Mouse (Mus musculus) bone marrow, adult 2 months (tissue): ENCODE results near the gene Exoc6. TPM values are rescaled to one million over a fixed set of nuclear protein-coding genes. Genes with fewer than 3 reads are reported as not detected.
"Not testable (repeated sequence)": the region's sequence is repeated elsewhere in the genome, so short reads cannot be mapped to it uniquely, and the experiment has no call there.

ENCODE experiments used
- H3K27ac ChIP-seq: fragments of 200-500 bp; 2 replicates; pipeline ENCODE4 v1.5.1; 2012; ENCODE audit warnings: low read depth, mild to moderate bottlenecking, control low read depth, inconsistent platforms, low read length; ENCODE audit not compliant: control insufficient read depth, poor library complexity, insufficient read depth
- H3K4me1 ChIP-seq: fragments of 200-500 bp; 2 replicates; pipeline ENCODE4 v1.6.1; 2011; ENCODE audit warnings: low read length; ENCODE audit not compliant: control insufficient read depth, insufficient read depth
- H3K4me3 ChIP-seq: fragments of 200-500 bp; replicated peaks from 2 replicates; pipeline ENCODE3; 2011; ENCODE audit warnings: mild to moderate bottlenecking, low read depth, low read length, control low read depth; ENCODE audit not compliant: control insufficient read depth
- CTCF ChIP-seq: fragments of 200-500 bp; IDR thresholded peaks from 2 replicates; pipeline ENCODE4 v1.5.1; 2011; ENCODE audit warnings: low read length, control low read depth; ENCODE audit not compliant: control insufficient read depth, insufficient read depth
- POLR2A ChIP-seq: fragments of 200-500 bp; IDR thresholded peaks from 2 replicates; pipeline ENCODE4 v1.6.1; 2011; ENCODE audit warnings: low read depth, mild to moderate bottlenecking, control low read depth, low read length, borderline replicate concordance; ENCODE audit not compliant: control insufficient read depth
- WGBS: fragments of 180-500 bp; shearing (Covaris S2); methylation state at CpG from one replicate; pipeline ENCODE4 v1.1.7; 2018; 5-methylcytosine and 5-hydroxymethylcytosine counted together
- polyA plus RNA-seq: library from polyadenylated mRNA; stranded (reverse); fragments of >200 nt; gene quantifications from 2 replicates; pipeline ENCODE4 v1.2.4, GENCODE M21; 2011; ENCODE audit warnings: low replicate concordance; ENCODE audit not compliant: missing spikeins, insufficient read depth, insufficient read length

The Exoc6 gene
- polyA plus RNA-seq, 1 experiment: 27.8 TPM

- H3K4me1 ChIP-seq: no peaks in the 10 kb centered on the region; the same call in 1 of the 2 replicates
- WGBS: 62% methylated on average over 18 of the region's 18 CpGs
- no peak for TF ChIP-seq CTCF
- no peak for TF ChIP-seq POLR2A
- H3K27ac ChIP-seq: no peak overlapping the region; the same call in 1 of the 2 replicates
- no peak overlapping the region for H3K4me3 ChIP-seq
Observed at GRCm38 (mm10) chr19:37520740-37521433, 29.3 kb upstream of the Exoc6 start.

- Histone ChIP-seq H3K4me3 (no peak overlapping the region), H3K4me1 (no peaks in the 10 kb centered on the region; the same call in 1 of the 2 replicates), H3K27ac (no peak overlapping the region)
- no peak for TF ChIP-seq POLR2A
- no peak for TF ChIP-seq CTCF
- 83% methylated on average over 2 of the region's 2 CpGs for WGBS
Observed at GRCm38 (mm10) chr19:37521434-37521781, 28.8 kb upstream of the Exoc6 start.

- Histone ChIP-seq H3K4me1 (no peaks in the 10 kb centered on the region; the same call in 1 of the 2 replicates), H3K27ac (no peak overlapping the region; the same call in 1 of the 2 replicates), H3K4me3 (peak overlapping the region; percentile 8)
- TF ChIP-seq POLR2A: no peak
- TF ChIP-seq CTCF: no peak
- 3% methylated on average over 15 of the region's 15 CpGs for WGBS
Observed at GRCm38 (mm10) chr19:37523280-37524062, 26.7 kb upstream of the Exoc6 start.

DNA sequence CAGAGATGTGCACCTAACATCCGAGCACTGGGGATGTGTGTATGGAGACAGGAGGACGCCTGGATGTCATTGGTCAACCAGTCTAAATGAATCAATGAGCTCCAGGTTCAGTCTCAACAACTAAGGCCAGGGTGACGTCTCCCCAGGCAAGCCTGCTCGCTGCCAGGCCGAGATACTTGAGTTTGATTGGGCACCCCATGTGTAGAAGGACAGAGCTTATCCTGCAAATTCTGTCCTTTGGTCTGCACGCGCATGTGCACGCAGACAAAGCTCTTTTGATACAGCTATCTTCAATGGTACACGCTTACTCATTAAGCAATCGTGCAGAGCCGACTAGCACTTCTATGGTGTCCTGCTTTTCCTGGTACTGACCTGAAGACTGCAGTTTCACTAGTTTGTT lies 24.3 kb upstream of the Exoc6 start:
- TF ChIP-seq CTCF (no peak), POLR2A (no peak)
- no peaks in the 10 kb centered on the region; the same call in 1 of the 2 replicates for H3K4me1 ChIP-seq
- H3K27ac ChIP-seq: no peak overlapping the region
- no peak overlapping the region for H3K4me3 ChIP-seq
- 85% methylated on average over 11 of the region's 11 CpGs for WGBS

- H3K27ac ChIP-seq: no peak overlapping the region
- WGBS: 59% methylated on average over 8 of the region's 8 CpGs
- no peaks in the 10 kb centered on the region; the same call in 1 of the 2 replicates for H3K4me1 ChIP-seq
- TF ChIP-seq POLR2A: no peak
- no peak for TF ChIP-seq CTCF
- H3K4me3 ChIP-seq: no peak overlapping the region
Observed at GRCm38 (mm10) chr19:37526768-37527167, 23.4 kb upstream of the Exoc6 start.

DNA sequence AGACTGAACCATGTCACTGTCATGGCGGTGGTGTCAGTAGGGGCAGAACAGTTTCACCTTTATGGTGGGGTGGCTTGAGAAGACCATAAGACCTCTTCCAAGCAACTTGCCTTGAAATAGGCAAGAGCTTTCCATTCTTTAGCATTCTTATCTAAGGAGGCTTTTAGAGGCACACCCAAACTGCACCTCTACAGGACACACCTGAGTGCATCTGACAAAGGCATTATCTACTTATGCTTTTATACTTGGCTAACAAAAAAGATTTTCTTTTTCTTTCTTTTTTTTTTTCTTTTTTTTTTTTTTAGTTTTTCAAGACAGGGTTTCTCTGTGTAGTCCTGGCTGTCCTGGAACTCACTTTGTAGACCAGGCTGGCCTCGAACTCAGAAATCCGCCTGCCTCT lies 22.5 kb upstream of the Exoc6 start:
- not testable (repeated sequence) for H3K27ac ChIP-seq, H3K4me1 ChIP-seq, H3K4me3 ChIP-seq
- WGBS: 82% methylated on average over 3 of the region's 3 CpGs

DNA sequence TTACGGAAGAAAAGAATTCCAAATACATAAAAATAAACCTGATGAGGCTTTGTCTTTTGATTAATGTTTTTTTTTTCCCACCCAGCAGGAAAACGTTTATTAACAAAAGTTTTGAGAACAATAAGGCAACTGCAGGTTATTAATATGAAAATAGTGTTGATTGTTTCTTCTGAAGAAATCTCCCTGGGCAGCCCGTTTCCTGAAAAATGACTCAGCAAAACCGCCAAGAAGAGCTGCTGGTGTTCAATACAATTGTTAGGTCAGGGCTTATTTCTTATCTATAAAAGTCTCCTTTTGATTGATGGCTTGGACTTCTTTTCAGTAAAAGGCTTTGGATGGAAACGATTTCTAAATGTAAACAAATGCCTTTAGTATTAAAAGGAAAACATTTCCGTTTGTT lies 21.6 kb upstream of the Exoc6 start:
- TF ChIP-seq POLR2A (no peak), CTCF (no peak)
- Histone ChIP-seq H3K27ac (no peak overlapping the region), H3K4me3 (no peak overlapping the region), H3K4me1 (no peaks in the 10 kb centered on the region)
- 9% methylated on average over 6 of the region's 6 CpGs for WGBS

DNA sequence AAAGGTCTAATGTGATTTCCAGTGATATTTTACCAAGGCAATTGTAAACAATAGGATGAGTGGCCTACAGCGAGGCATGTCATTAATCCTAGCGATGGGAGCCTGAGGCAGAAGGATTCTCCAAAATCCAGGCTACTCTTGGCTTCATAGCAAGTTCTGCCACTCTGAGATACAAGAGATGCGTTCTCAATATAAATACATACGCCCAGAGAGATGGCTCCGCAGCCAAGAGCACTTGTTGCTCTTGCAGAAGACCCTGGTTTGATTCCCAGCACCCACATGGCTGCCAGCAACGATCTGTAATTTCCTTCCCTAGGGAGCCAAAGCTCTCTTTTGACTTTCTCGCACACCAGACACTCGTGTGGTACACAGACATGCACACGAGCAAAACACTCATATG lies 20.9 kb upstream of the Exoc6 start:
- Histone ChIP-seq H3K27ac (no peak overlapping the region), H3K4me3 (no peak overlapping the region)

GRCm38 (mm10) chr19:37529975-37530515 lies 20.2 kb upstream of the Exoc6 start:
- Histone ChIP-seq H3K27ac (no peak overlapping the region), H3K4me3 (no peak overlapping the region), H3K4me1 (no peaks in the 10 kb centered on the region; the same call in 1 of the 2 replicates)
- TF ChIP-seq CTCF (peak; percentile 47), POLR2A (no peak)
- WGBS: 25% methylated on average over 7 of the region's 7 CpGs

More for the DNA sequence above, 20.9 kb upstream of the Exoc6 start:
- WGBS: 89% methylated on average over 9 of the region's 9 CpGs
- no peaks in the 10 kb centered on the region for H3K4me1 ChIP-seq
- TF ChIP-seq POLR2A (no peak), CTCF (no peak)
